ENCODE assay signal across 21 mouse cellular contexts in the genomic region with DNA sequence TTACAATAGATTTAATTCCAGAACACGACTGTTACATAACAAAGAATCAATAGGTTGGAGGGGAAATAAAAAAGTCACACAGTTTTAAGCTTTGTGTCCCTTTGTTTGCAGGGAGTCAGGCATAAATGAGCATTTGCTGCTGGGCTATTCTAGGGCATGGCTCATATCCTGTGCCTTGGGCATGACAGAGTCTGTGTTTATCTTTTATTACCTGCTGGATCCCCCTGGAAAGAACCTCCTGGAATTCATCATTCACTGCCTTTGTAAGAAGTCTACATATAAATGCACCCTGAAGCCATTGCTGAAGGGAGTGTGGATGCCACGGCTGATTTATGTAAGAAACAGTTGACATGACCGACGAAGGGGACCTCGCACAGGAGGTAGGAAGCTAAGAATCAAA. TPM values are rescaled to one million over a fixed set of nuclear protein-coding genes. Genes with fewer than 3 reads are reported as not detected.
A peak's percentile ranks its signal among the peaks of the same experiment; 100 is the strongest.
DNase-seq lines count a peak whose midpoint lies in the region; TF ChIP-seq lines count a peak whose summit lies in the region.
"Had no signal": no experiment of that assay in that cellular context is flagged by ENCODE, and none has a peak within 500 bp of the region (broad histone marks: within the 10 kb centered on the region; RNA-seq: fewer than 3 reads in every experiment).

A gene (plus strand): TSS at position 301 of the 400 bp plus-strand sequence.

- WGBS in lung, adult 2 months: 66% methylated on average over 5 of the region's 5 CpGs

- peak; percentile 84 for DNase-seq in heart, adult 11 months
- no peak for DNase-seq in heart, adult 9 months (ENCODE audit: low spot score in 2 of 2)
- DNase-seq in Muller cell, postnatal 12 days (ENCODE audit: inconsistent ontology term): peak; percentile 35
- no peak for DNase-seq in lung, adult 2 months
- DNase-seq: adrenal gland, adult 2 months; adrenal gland, adult 8-10 months; adrenal gland, postnatal 10 days; adrenal gland, postnatal 14 days; adrenal gland, postnatal 25 days; adrenal gland, postnatal 36 days; B cell, adult 2 months; cerebellum, adult 11 months; cerebellum, adult 11-12 months; cerebellum, adult 18-20 months; cerebellum, adult 2 months had no signal

- TF ChIP-seq POLR2A in lung, adult 2 months (IDR thresholded peaks at IDR 0.05; ENCODE audit: borderline replicate concordance, extremely low read depth, low read depth, low read length): no peak

- no peak for TF ChIP-seq CTCF in lung, adult 2 months (IDR thresholded peaks at IDR 0.05; ENCODE audit: insufficient read depth, low read length)

- no peak within 1 kb of the TSS for H3K4me3 ChIP-seq in lung, adult 2 months (replicated peaks; ENCODE audit: extremely low read depth, low read depth, low read length)

- no peaks in the 10 kb centered on the region for H3K4me1 ChIP-seq in lung, adult 2 months (ENCODE audit: control insufficient read depth, insufficient read depth, low read length)

RNA-seq across cellular contexts. Expression of the gene that starts here (rescaled TPM):
- polyA plus RNA-seq in lung, adult 2 months (2012; rRNA removed): 0.34 TPM in 1 of 2 replicates, not detected in the other
- polyA plus RNA-seq: activated CD4-positive, CD25-positive, alpha-beta regulatory T cell, adult 4 months; adrenal gland, adult 2 months; brain, embryonic 14.5 days; C2C12; CD4-positive, CD25-positive, alpha-beta regulatory T cell, adult 4 months; G1E; Patski had no signal

Comparison
In these comparisons a context has a peak if more than half of its experiments do, and no peak if none do; other contexts are left out.
1. DNase-seq: peak in heart, adult 11 months (single experiment) and Muller cell, postnatal 12 days (single experiment); none in heart, adult 9 months (0 of 2) and lung, adult 2 months (single experiment).